Mouse (Mus musculus) adrenal gland, postnatal 25 days (tissue): Measurements from ENCODE around the gene Id1. TPM values are rescaled to one million over a fixed set of nuclear protein-coding genes. Genes with fewer than 3 reads are reported as not detected.

ENCODE experiments used
- DNase-seq: peaks from one replicate; pipeline ENCODE4 v3.0.0; 2021; ENCODE audit warnings: mixed read lengths
- total RNA-seq: library from RNA; stranded (reverse); gene quantifications from 2 replicates; pipeline ENCODE4 v1.2.3, GENCODE M21; 2021

Id1 gene
- total RNA-seq, 1 experiment from 2014 or later, result 73.3 TPM

- DNase-seq, result peak; percentile 57
Observed at GRCm38 (mm10) chr2:152723651-152724331, 12.3 kb upstream of the Id1 start.

- DNase-seq, result no peak
Observed at GRCm38 (mm10) chr2:152724332-152724723, 11.7 kb upstream of the Id1 start.

GRCm38 (mm10) chr2:152725178-152725750, 10.8 kb upstream of the Id1 start:
- no peak for DNase-seq

- DNase-seq, result no peak
Observed at GRCm38 (mm10) chr2:152726213-152726612, 9.8 kb upstream of the Id1 start.

GRCm38 (mm10) chr2:152726751-152727335, 9.2 kb upstream of the Id1 start:
- DNase-seq, result no peak

GRCm38 (mm10) chr2:152727795-152728510, 8.1 kb upstream of the Id1 start:
- DNase-seq, result no peak

- DNase-seq, result no peak
Observed at GRCm38 (mm10) chr2:152728594-152728993, 7.5 kb upstream of the Id1 start.

- DNase-seq, result no peak
Observed at GRCm38 (mm10) chr2:152729013-152729635, 6.9 kb upstream of the Id1 start.

- DNase-seq, result peak; percentile 61
Observed at GRCm38 (mm10) chr2:152729636-152730020, 6.4 kb upstream of the Id1 start.

- DNase-seq, result no peak
Observed at GRCm38 (mm10) chr2:152733201-152733600, 2.9 kb upstream of the Id1 start.

- no peak for DNase-seq
Observed at GRCm38 (mm10) chr2:152734501-152734900, 1.6 kb upstream of the Id1 start.

GRCm38 (mm10) chr2:152734984-152735383, 1.1 kb upstream of the Id1 start:
- DNase-seq, result peak; percentile 97

GRCm38 (mm10) chr2:152736748-152737147, 697 bp downstream of the Id1 start:
- DNase-seq, result peak; percentile 42

- peak; percentile 40 for DNase-seq
Observed at GRCm38 (mm10) chr2:152737306-152738221, 1.5 kb downstream of the Id1 start.

- DNase-seq, result no peak
Observed at GRCm38 (mm10) chr2:152738341-152738740, 2.3 kb downstream of the Id1 start.

GRCm38 (mm10) chr2:152739031-152739841, 3.2 kb downstream of the Id1 start:
- DNase-seq, result peak; percentile 73

- no peak for DNase-seq
Observed at GRCm38 (mm10) chr2:152739842-152740260, 3.8 kb downstream of the Id1 start.

GRCm38 (mm10) chr2:152740490-152740889, 4.4 kb downstream of the Id1 start:
- no peak for DNase-seq

GRCm38 (mm10) chr2:152741153-152742041, 5.3 kb downstream of the Id1 start:
- peak; percentile 73 for DNase-seq

- peak; percentile 81 for DNase-seq
Observed at GRCm38 (mm10) chr2:152742435-152742834, 6.4 kb downstream of the Id1 start.
